Mouse (Mus musculus) heart, adult 2 months (tissue): ENCODE data around the gene Dlgap5.
"Not testable (repeated sequence)": the region's sequence is repeated elsewhere in the genome, so short reads cannot be mapped to it uniquely, and the experiment has no call there.

Experiments
- CTCF ChIP-seq: fragments of 200-600 bp; IDR thresholded peaks from 2 replicates; pipeline ENCODE4 v1.8.1; 2022; ENCODE audit warnings: antibody characterized with exemption, mild to moderate bottlenecking, moderate library complexity
- POLR2A ChIP-seq: fragments of 200-500 bp; IDR thresholded peaks from 2 replicates; pipeline ENCODE4 v1.6.1; 2011; ENCODE audit warnings: mild to moderate bottlenecking, low read depth, low read length, control low read depth; ENCODE audit not compliant: insufficient read depth

DNA sequence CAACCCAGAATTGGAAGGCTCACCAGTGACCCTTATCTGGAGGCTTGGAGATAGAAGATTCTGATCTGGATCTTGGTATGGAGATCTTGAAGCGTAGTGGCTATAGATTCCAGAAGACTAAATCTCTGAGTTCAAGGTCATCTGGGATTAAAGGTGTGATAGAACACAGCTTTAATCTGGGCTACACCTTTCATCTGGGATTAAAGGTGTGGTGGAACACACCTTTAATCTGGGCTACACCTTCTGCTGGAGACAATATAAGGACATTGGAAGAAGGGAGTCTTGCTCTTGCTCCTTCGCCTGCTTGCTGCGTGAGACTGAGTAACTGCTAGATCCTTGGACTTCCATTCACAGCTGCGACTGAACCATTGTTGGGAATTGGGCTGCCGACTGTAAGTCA, 31.9 kb upstream of the Dlgap5 start, which contains the start of gene Fbxo34:
- not testable (repeated sequence) for TF ChIP-seq POLR2A, CTCF
